Mouse (Mus musculus) small intestine, adult 2 months (tissue): ENCODE results near the gene Cped1.

Experiments
- CTCF ChIP-seq: fragments of 200-500 bp; IDR thresholded peaks from 2 replicates; pipeline ENCODE4 v1.5.1; 2012; ENCODE audit warnings: low read depth, mild to moderate bottlenecking, control low read depth, inconsistent platforms, low read length, moderate library complexity, mixed read lengths; ENCODE audit not compliant: insufficient replicate concordance, insufficient read length; ENCODE audit errors: extremely low read depth
- POLR2A ChIP-seq: fragments of 200-500 bp; IDR thresholded peaks from 2 replicates; pipeline ENCODE4 v1.6.1; 2012; ENCODE audit warnings: low read depth, mild to moderate bottlenecking, control low read depth, inconsistent platforms, low read length, moderate library complexity

DNA sequence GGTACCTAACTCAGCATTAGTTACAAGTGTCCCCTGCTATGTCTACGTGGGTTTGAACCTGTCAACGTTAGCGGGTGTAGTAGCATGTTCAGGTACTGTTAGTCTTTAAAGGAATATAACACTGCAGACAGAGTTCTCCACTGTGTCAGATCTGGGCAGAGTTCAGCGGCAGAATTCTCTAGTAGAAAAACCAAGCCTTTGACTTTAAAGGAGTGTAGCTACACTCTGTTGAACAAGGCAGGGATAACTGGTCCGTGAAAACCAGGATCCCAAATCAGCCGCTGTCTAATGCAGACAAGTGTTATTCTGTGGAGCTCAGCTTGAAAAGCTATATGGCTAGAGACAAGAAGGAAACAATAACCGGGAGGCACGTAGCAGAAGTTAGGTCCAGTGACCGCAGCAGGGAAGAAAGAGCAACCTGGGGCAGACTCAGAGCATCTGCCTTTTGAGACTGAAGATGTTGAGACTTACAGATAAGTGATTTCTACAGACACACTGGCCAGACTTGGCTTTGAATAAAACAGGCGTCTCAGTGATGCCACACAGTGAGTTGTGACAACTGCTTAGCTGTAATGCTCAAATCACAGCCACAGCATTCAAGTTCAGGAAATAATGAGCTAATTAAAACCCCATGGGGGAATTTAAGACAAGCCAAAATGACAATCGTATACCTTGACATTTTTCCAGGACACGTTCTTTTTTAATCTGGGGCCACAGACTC is 219.5 kb downstream of the Cped1 start:
- TF ChIP-seq CTCF (no peak), POLR2A (no peak)
